Mouse (Mus musculus): ENCODE measurements around the gene Appbp2. TPM values are rescaled to one million over a fixed set of nuclear protein-coding genes. Genes with fewer than 3 reads are reported as not detected.

Appbp2 gene
- polyA plus RNA-seq, 1 experiment from 2014 or later, result 17.5 TPM

DNA sequence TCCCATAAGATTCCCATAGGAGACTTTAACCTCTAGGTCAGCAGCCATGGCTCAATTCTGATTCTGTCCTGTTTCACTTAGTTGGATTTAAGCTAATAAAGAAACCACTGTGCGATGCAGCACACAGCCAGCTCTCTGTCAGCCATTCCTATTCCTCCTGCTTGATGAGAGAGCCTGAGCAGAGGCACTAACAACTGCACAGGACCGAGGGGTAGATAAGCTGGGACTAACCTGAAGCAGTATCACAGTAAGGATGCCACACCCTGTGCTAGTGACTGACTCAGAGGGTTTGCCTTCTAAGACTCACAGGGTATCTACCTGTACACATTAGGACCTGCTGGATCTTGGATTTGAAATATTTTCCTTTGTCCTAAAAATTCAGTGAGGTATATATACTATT lies 21.7 kb downstream of the Appbp2 start:
- H3K4me3 ChIP-seq (ENCODE audit: low read depth, low read length), result no peak overlapping the region
- WGBS, result 66% methylated on average over 2 of the region's 2 CpGs
- no peaks in the 10 kb centered on the region for H3K4me1 ChIP-seq (replicated peaks; ENCODE audit: control insufficient read depth, insufficient read depth, low read length)
- no peak for TF ChIP-seq CTCF (IDR thresholded peaks at IDR 0.05; ENCODE audit: low read depth)
- no peak overlapping the region for H3K4me2 ChIP-seq (replicated peaks; ENCODE audit: low read depth)
- ATAC-seq, result no peak
- no peak overlapping the region for H3K27ac ChIP-seq (ENCODE audit: low read depth, low read length)
- peaks cover 56% of the 10 kb centered on the region for H3K36me3 ChIP-seq (ENCODE audit: control insufficient read depth, insufficient read depth)
- H3K9ac ChIP-seq (ENCODE audit: low read depth, low read length), result no peak overlapping the region
- no peaks in the 10 kb centered on the region for H3K27me3 ChIP-seq (replicated peaks; ENCODE audit: control insufficient read depth, insufficient read depth, low read length)
- no peaks in the 10 kb centered on the region for H3K9me3 ChIP-seq (ENCODE audit: control insufficient read depth)

DNA sequence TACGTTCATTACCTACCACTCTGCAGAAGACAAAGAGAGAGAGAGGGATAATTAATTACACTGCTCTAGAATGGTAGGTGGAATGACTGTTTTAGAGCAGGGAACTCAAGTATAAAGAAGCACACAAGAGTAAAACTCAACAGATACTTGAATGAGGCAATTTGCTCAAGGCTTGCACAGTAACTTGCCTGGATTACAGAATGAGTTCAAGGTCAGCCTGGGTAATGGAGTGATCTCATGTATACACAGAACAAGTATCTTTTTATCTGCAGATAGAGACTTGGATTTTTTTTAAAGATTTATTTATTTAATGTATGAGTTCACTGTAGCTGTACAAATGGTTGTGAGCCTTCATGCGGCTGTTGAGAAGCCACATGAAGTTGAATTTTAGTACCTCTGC lies 23.8 kb downstream of the Appbp2 start:
- Histone ChIP-seq H3K36me3 (ENCODE audit: control insufficient read depth, insufficient read depth) (peaks cover 64% of the 10 kb centered on the region), H3K9me3 (ENCODE audit: control insufficient read depth) (no peaks in the 10 kb centered on the region), H3K4me1 (replicated peaks; ENCODE audit: control insufficient read depth, insufficient read depth, low read length) (no peaks in the 10 kb centered on the region), H3K4me3 (ENCODE audit: low read depth, low read length) (no peak overlapping the region), H3K27ac (ENCODE audit: low read depth, low read length) (no peak overlapping the region), H3K4me2 (replicated peaks; ENCODE audit: low read depth) (no peak overlapping the region), H3K9ac (ENCODE audit: low read depth, low read length) (no peak overlapping the region), H3K27me3 (replicated peaks; ENCODE audit: control insufficient read depth, insufficient read depth, low read length) (no peaks in the 10 kb centered on the region)
- no peak for TF ChIP-seq CTCF (IDR thresholded peaks at IDR 0.05; ENCODE audit: low read depth)
- no peak for ATAC-seq
- WGBS, result 80% methylated on average over 2 of the region's 2 CpGs

DNA sequence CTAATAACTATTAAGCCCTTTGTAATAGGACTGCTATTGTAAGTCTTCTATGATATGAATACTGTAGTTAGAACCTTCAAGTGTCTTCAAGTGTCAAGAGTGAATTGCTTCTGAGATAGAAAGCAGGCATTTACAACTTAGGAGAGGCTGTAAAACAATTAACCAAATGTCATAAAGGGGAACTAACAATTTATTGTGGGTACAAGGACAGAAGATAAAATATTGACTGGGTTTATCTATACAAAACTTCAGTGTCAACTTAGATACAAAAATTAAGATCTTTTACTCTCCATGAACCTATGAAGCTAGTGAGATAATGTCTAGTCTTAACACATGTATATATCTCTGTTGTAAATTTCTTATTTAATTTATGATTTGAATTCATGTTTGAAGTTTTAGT lies 28.7 kb downstream of the Appbp2 start:
- Histone ChIP-seq H3K9me3 (ENCODE audit: control insufficient read depth) (no peaks in the 10 kb centered on the region), H3K36me3 (ENCODE audit: control insufficient read depth, insufficient read depth) (peaks cover 53% of the 10 kb centered on the region), H3K9ac (ENCODE audit: low read depth, low read length) (no peak overlapping the region), H3K4me2 (replicated peaks; ENCODE audit: low read depth) (no peak overlapping the region), H3K4me1 (replicated peaks; ENCODE audit: control insufficient read depth, insufficient read depth, low read length) (no peaks in the 10 kb centered on the region), H3K27me3 (replicated peaks; ENCODE audit: control insufficient read depth, insufficient read depth, low read length) (no peaks in the 10 kb centered on the region), H3K4me3 (ENCODE audit: low read depth, low read length) (no peak overlapping the region), H3K27ac (ENCODE audit: low read depth, low read length) (no peak overlapping the region)
- ATAC-seq, result no peak
- no peak for TF ChIP-seq CTCF (IDR thresholded peaks at IDR 0.05; ENCODE audit: low read depth)

DNA sequence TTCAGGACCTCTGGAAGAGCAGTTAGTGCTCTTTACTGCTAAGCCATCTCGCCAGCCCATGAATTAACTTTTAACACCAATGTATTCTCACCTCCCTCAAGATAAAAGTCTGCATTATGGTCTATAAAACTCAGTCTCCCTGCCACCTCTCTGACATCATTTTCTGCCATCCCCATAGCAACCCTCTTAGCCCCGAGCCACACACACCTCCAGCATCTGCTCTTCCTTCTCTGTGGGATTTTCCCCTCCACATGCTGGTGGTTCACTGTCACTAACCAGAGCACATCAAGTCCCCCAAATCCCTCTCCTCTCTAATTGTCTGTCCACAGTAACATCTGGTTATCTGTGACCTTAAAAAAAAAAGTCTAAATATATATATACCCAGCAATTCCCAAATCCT lies 36.0 kb downstream of the Appbp2 start:
- no peak overlapping the region for H3K4me2 ChIP-seq (replicated peaks; ENCODE audit: low read depth)
- no peak overlapping the region for H3K27ac ChIP-seq (ENCODE audit: low read depth, low read length)
- no peak for TF ChIP-seq CTCF (IDR thresholded peaks at IDR 0.05; ENCODE audit: low read depth)
- WGBS, result 57% methylated on average over 2 of the region's 2 CpGs
- ATAC-seq, result no peak
- no peak overlapping the region for H3K9ac ChIP-seq (ENCODE audit: low read depth, low read length)
- H3K9me3 ChIP-seq (ENCODE audit: control insufficient read depth), result no peaks in the 10 kb centered on the region
- H3K4me1 ChIP-seq (replicated peaks; ENCODE audit: control insufficient read depth, insufficient read depth, low read length), result no peaks in the 10 kb centered on the region
- no peak overlapping the region for H3K4me3 ChIP-seq (ENCODE audit: low read depth, low read length)
- H3K27me3 ChIP-seq (replicated peaks; ENCODE audit: control insufficient read depth, insufficient read depth, low read length), result no peaks in the 10 kb centered on the region
- peaks cover 86% of the 10 kb centered on the region for H3K36me3 ChIP-seq (ENCODE audit: control insufficient read depth, insufficient read depth)

DNA sequence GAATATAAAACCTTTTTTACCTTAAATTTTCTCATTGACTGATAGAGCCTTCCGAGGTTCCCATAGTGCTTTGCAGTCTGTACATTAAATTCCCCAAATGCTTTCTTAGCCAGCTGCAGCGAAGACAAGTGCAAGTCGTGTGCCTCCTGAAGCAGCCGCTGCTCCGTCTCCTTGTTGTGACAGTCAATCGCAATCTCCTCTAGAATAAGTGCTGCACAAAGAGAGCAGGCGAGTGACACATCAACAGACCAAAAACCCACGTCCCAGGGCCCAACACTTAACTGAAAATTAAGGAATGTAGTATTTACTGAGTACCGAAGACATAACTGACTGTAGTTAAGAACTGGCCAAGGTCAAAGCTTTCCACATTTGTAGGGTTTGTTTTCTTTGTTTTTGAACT lies 38.9 kb downstream of the Appbp2 start:
- TF ChIP-seq CTCF (IDR thresholded peaks at IDR 0.05; ENCODE audit: low read depth), result no peak
- Histone ChIP-seq H3K27me3 (replicated peaks; ENCODE audit: control insufficient read depth, insufficient read depth, low read length) (no peaks in the 10 kb centered on the region), H3K4me2 (replicated peaks; ENCODE audit: low read depth) (no peak overlapping the region), H3K27ac (ENCODE audit: low read depth, low read length) (no peak overlapping the region), H3K4me3 (ENCODE audit: low read depth, low read length) (no peak overlapping the region), H3K36me3 (ENCODE audit: control insufficient read depth, insufficient read depth) (peaks cover 84% of the 10 kb centered on the region), H3K4me1 (replicated peaks; ENCODE audit: control insufficient read depth, insufficient read depth, low read length) (no peaks in the 10 kb centered on the region), H3K9me3 (ENCODE audit: control insufficient read depth) (no peaks in the 10 kb centered on the region), H3K9ac (ENCODE audit: low read depth, low read length) (no peak overlapping the region)
- ATAC-seq, result no peak
- 90% methylated on average over 9 of the region's 9 CpGs for WGBS

DNA sequence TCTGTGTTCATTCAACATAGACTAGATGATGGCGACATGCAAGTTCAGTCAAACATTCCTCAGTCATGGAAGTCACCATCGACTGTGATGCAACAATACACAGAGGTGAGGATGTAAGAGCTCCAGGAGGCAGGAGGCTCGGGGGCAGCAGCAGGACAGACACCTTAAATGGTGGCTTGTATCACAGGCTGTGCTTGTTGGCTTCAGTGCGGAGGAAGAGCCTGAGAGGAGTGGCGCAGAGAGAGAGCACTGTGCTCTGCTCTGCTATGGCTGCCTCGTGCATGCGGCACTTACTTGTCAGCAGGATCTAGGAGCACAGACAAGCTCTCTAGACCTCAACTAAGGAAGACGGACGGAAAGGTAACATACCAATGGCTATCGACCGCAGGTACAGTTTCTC lies 40.7 kb downstream of the Appbp2 start:
- no peaks in the 10 kb centered on the region for H3K4me1 ChIP-seq (replicated peaks; ENCODE audit: control insufficient read depth, insufficient read depth, low read length)
- 96% methylated on average over 11 of the region's 11 CpGs for WGBS
- H3K27ac ChIP-seq (ENCODE audit: low read depth, low read length), result no peak overlapping the region; the same call in 1 of the 2 replicates
- H3K36me3 ChIP-seq (ENCODE audit: control insufficient read depth, insufficient read depth), result peaks cover 84% of the 10 kb centered on the region
- no peak overlapping the region for H3K4me2 ChIP-seq (replicated peaks; ENCODE audit: low read depth)
- H3K9ac ChIP-seq (ENCODE audit: low read depth, low read length), result no peak overlapping the region
- no peaks in the 10 kb centered on the region for H3K9me3 ChIP-seq (ENCODE audit: control insufficient read depth)
- no peak for ATAC-seq
- no peaks in the 10 kb centered on the region for H3K27me3 ChIP-seq (replicated peaks; ENCODE audit: control insufficient read depth, insufficient read depth, low read length)
- no peak for TF ChIP-seq CTCF (IDR thresholded peaks at IDR 0.05; ENCODE audit: low read depth)
- no peak overlapping the region for H3K4me3 ChIP-seq (ENCODE audit: low read depth, low read length)

DNA sequence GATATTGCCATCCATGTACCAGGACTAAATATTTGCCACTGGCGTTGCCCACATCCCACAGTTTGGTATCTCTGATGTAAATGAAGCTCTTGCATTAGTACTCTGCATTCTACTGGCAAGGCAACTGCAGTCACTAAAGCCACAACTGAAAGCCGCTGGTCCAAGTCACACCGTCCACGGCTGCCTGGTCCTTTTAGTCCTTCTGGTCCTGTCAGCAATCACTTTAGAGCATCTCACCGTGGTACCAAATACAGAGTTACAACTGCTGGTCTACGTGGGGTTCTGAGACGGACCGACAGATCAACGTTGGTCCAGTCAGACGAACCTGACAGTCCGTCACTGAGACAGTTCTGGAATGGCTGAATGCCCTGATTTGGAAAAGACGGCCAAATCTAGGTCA lies 44.2 kb downstream of the Appbp2 start:
- H3K27ac ChIP-seq (ENCODE audit: low read depth, low read length), result no peak overlapping the region
- H3K9ac ChIP-seq (ENCODE audit: low read depth, low read length), result no peak overlapping the region
- no peak overlapping the region for H3K4me2 ChIP-seq (replicated peaks; ENCODE audit: low read depth)
- no peaks in the 10 kb centered on the region for H3K27me3 ChIP-seq (replicated peaks; ENCODE audit: control insufficient read depth, insufficient read depth, low read length)
- peaks cover 66% of the 10 kb centered on the region for H3K36me3 ChIP-seq (ENCODE audit: control insufficient read depth, insufficient read depth)
- no peak for TF ChIP-seq CTCF (IDR thresholded peaks at IDR 0.05; ENCODE audit: low read depth)
- no peak overlapping the region for H3K4me3 ChIP-seq (ENCODE audit: low read depth, low read length)
- WGBS, result 92% methylated on average over 12 of the region's 12 CpGs
- ATAC-seq, result no peak
- H3K4me1 ChIP-seq (replicated peaks; ENCODE audit: control insufficient read depth, insufficient read depth, low read length), result no peaks in the 10 kb centered on the region
- H3K9me3 ChIP-seq (ENCODE audit: control insufficient read depth), result no peaks in the 10 kb centered on the region

Data from intestine, postnatal 0 days (tissue).